ENCODE assay signal across 9 mouse cellular contexts in genomic region chr2:129296086-129296485, GRCm38 (mm10). TPM values are rescaled to one million over a fixed set of nuclear protein-coding genes. Genes with fewer than 3 reads are reported as not detected.
DNase-seq lines count a peak whose midpoint lies in the region; ATAC-seq lines count a peak whose summit lies in the region.
"Had no signal": no experiment of that assay in that cellular context is flagged by ENCODE, and none has a peak within 500 bp of the region (broad histone marks: within the 10 kb centered on the region; RNA-seq: fewer than 3 reads in every experiment).

No protein-coding gene starts in this region.

- H3K27me3 ChIP-seq in embryonic facial prominence, embryonic 14.5 days (replicated peaks; ENCODE audit: control insufficient read depth, insufficient read depth, low read length) = no peaks in the 10 kb centered on the region
- H3K27me3 ChIP-seq in limb, embryonic 12.5 days = no peaks in the 10 kb centered on the region
- H3K27me3 ChIP-seq in stomach, embryonic 15.5 days (replicated peaks) = no peaks in the 10 kb centered on the region

- no peaks in the 10 kb centered on the region for H3K36me3 ChIP-seq in embryonic facial prominence, embryonic 14.5 days (ENCODE audit: control insufficient read depth, insufficient read depth, low read length)
- H3K36me3 ChIP-seq in limb, embryonic 12.5 days = peaks cover 16% of the 10 kb centered on the region
- H3K36me3 ChIP-seq in stomach, embryonic 15.5 days = peaks cover 4% of the 10 kb centered on the region; the same call in 1 of the 2 replicates

- H3K27ac ChIP-seq in embryonic facial prominence, embryonic 14.5 days (replicated peaks; ENCODE audit: low read depth, low read length) = no peak overlapping the region; the same call in 1 of the 2 replicates
- no peak overlapping the region for H3K27ac ChIP-seq in limb, embryonic 12.5 days
- no peak overlapping the region for H3K27ac ChIP-seq in stomach, embryonic 15.5 days
- H3K27ac ChIP-seq: layer of hippocampus, adult 2 months had no signal

- no peaks in the 10 kb centered on the region for H3K9me3 ChIP-seq in embryonic facial prominence, embryonic 14.5 days (ENCODE audit: control insufficient read depth, low read length)
- no peaks in the 10 kb centered on the region for H3K9me3 ChIP-seq in limb, embryonic 12.5 days
- no peaks in the 10 kb centered on the region for H3K9me3 ChIP-seq in stomach, embryonic 15.5 days

- peak overlapping the region; percentile 88 for H3K4me3 ChIP-seq in embryonic facial prominence, embryonic 14.5 days (ENCODE audit: low read depth, low read length)
- peak overlapping the region; percentile 84 for H3K4me3 ChIP-seq in limb, embryonic 12.5 days (replicated peaks)
- H3K4me3 ChIP-seq in stomach, embryonic 15.5 days (replicated peaks) = peak overlapping the region; percentile 71

- peak overlapping the region; percentile 82 for H3K9ac ChIP-seq in embryonic facial prominence, embryonic 14.5 days (ENCODE audit: low read depth, low read length)
- peak overlapping the region; percentile 80 for H3K9ac ChIP-seq in limb, embryonic 12.5 days (replicated peaks)
- peak overlapping the region; percentile 60 for H3K9ac ChIP-seq in stomach, embryonic 15.5 days

- peak overlapping the region; percentile 81 for H3K4me2 ChIP-seq in embryonic facial prominence, embryonic 14.5 days (ENCODE audit: low read depth, low read length)
- H3K4me2 ChIP-seq in limb, embryonic 12.5 days = peak overlapping the region; percentile 75
- H3K4me2 ChIP-seq in stomach, embryonic 15.5 days = peak overlapping the region; percentile 69

- no peak for ATAC-seq in embryonic facial prominence, embryonic 14.5 days (ENCODE audit: low read depth)
- ATAC-seq in limb, embryonic 12.5 days (ENCODE audit: insufficient number of reproducible peaks, insufficient read depth, low FRiP score, low TSS enrichment, low read depth) = no peak
- ATAC-seq in stomach, embryonic 15.5 days (ENCODE audit: insufficient read depth, low FRiP score, low read depth) = no peak
- no peak for ATAC-seq in inflammation-experienced regulatory T-cells, adult 6 months

- WGBS in embryonic facial prominence, embryonic 14.5 days = 53% methylated on average over 5 of the region's 5 CpGs
- WGBS in limb, embryonic 12.5 days = 81% methylated on average over 5 of the region's 5 CpGs
- whole genome bisulfite sequencing in stomach, embryonic 15.5 days = 50% methylated on average over 5 of the region's 5 CpGs

- DNase-seq in spleen, adult 12 weeks (ENCODE audit: low spot score) = peak; percentile 12
- DNase-seq in spleen, adult 18-20 months = no peak
- no peak for DNase-seq in embryonic facial prominence, embryonic 14.5 days (ENCODE audit: low spot score)
- DNase-seq in layer of hippocampus, postnatal 14 days (ENCODE audit: low spot score in 2 of 2) = no peak
- no peak for DNase-seq in gastrocnemius, adult 18-20 months (ENCODE audit: low spot score)

- H3K4me1 ChIP-seq in embryonic facial prominence, embryonic 14.5 days (ENCODE audit: control insufficient read depth, insufficient read depth, low read length) = peaks cover 12% of the 10 kb centered on the region
- peaks cover 16% of the 10 kb centered on the region for H3K4me1 ChIP-seq in limb, embryonic 12.5 days (replicated peaks)
- H3K4me1 ChIP-seq in stomach, embryonic 15.5 days = peaks cover 15% of the 10 kb centered on the region

RNA-seq across cellular contexts. Expression of gene Ckap2l, which starts 0.9 kb away (rescaled TPM):
- 47.6 and 53.0 TPM in 2 replicates for polyA plus RNA-seq in embryonic facial prominence, embryonic 14.5 days (2014; fragmentation: Nextera tagmentation; extraction: Ambion mirVana)
- polyA plus RNA-seq in limb, embryonic 12.5 days (2016; fragmentation: Nextera tagmentation; extraction: Ambion mirVana) = 39.0 and 54.0 TPM in 2 replicates
- 32.7 and 35.4 TPM in 2 replicates for polyA plus RNA-seq in stomach, embryonic 15.5 days (2015; fragmentation: Nextera tagmentation; extraction: Ambion mirVana)
- polyA plus RNA-seq in inflammation-experienced regulatory T-cells, adult 6 months (2017; shearing (Covaris generic)) = 10 to 100 TPM in 1 of 3 experiments, 1 to 10 TPM in 2; 3.2 to 46.2 (median 5.8) TPM
- 1 to 10 TPM; 1.3 to 2.1 TPM for total RNA-seq in layer of hippocampus, postnatal 14 days (2021)
- total RNA-seq in gastrocnemius, adult 18-20 months (2021) = not detected

RNA-seq across cellular contexts. Expression of gene Il1a, which starts 13.7 kb away (rescaled TPM):
- polyA plus RNA-seq in embryonic facial prominence, embryonic 14.5 days (2014; fragmentation: Nextera tagmentation; extraction: Ambion mirVana) = 0.21 TPM in 1 of 2 replicates, not detected in the other
- 0.12 TPM in 1 of 2 replicates, not detected in the other for polyA plus RNA-seq in limb, embryonic 12.5 days (2016; fragmentation: Nextera tagmentation; extraction: Ambion mirVana)
- 0.22 and 0.68 TPM in 2 replicates for polyA plus RNA-seq in stomach, embryonic 15.5 days (2015; fragmentation: Nextera tagmentation; extraction: Ambion mirVana)
- polyA plus RNA-seq in inflammation-experienced regulatory T-cells, adult 6 months (2017; shearing (Covaris generic)) = under 1 TPM in 1 of 3 experiments, not detected in 2; 0.17 TPM
- under 1 TPM; 0.48 to 0.76 TPM for total RNA-seq in layer of hippocampus, postnatal 14 days (2021)
- not detected for total RNA-seq in gastrocnemius, adult 18-20 months (2021)
